Mouse (Mus musculus) MEL (cell line): Measurements from ENCODE around the gene Tlx2. TPM values are rescaled to one million over a fixed set of nuclear protein-coding genes. Genes with fewer than 3 reads are reported as not detected.

ENCODE experiments used
- DNase-seq: peaks from one replicate; pipeline ENCODE4 v3.0.0; 2011; ENCODE audit warnings: low read depth, low spot score
- H3K27ac ChIP-seq: 2 replicates; pipeline ENCODE4 v1.5.1; 2012; ENCODE audit warnings: low read depth, mild to moderate bottlenecking, control low read depth, low read length, moderate library complexity; ENCODE audit not compliant: control insufficient read depth
- H3K27me3 ChIP-seq, 2 experiments: fragments of 150-350 bp in 1 of 2; sonication (generic) in 1 of 2; 2 replicates each; pipeline ENCODE4 v1.6.1; 2012; ENCODE audit warnings: low read length in 2 of 2, mild to moderate bottlenecking in 2 of 2, improper control_type of control experiment in 1 of 2, moderate library complexity in 1 of 2; ENCODE audit not compliant: insufficient read depth in 2 of 2, control insufficient read depth in 1 of 2
- H3K36me3 ChIP-seq, 2 experiments: 2 replicates each; pipeline ENCODE4 v1.6.1; 2012 to 2014; ENCODE audit warnings: low read length in 2 of 2, improper control_type of control experiment in 1 of 2, inconsistent platforms in 1 of 2, mild to moderate bottlenecking in 1 of 2; ENCODE audit not compliant: insufficient read depth in 2 of 2, control insufficient read depth in 1 of 2
- H3K4me1 ChIP-seq, 2 experiments: fragments of 150-350 bp in 1 of 2; sonication (generic) in 1 of 2; 2 replicates each; pipeline ENCODE4 v1.6.1; 2012; ENCODE audit warnings: low read length in 2 of 2, improper control_type of control experiment in 1 of 2, mild to moderate bottlenecking in 1 of 2; ENCODE audit not compliant: insufficient read depth in 2 of 2, control insufficient read depth in 1 of 2
- H3K4me3 ChIP-seq, 2 experiments: fragments of 150-350 bp in 1 of 2; sonication (generic) in 1 of 2; 2 replicates each; pipeline ENCODE4 v1.5.1; 2012; ENCODE audit warnings: low read depth in 2 of 2, low read length in 2 of 2, mild to moderate bottlenecking in 2 of 2, moderate library complexity in 2 of 2, control low read depth in 1 of 2, improper control_type of control experiment in 1 of 2; ENCODE audit not compliant: control insufficient read depth in 1 of 2, insufficient read depth in 1 of 2
- H3K79me2 ChIP-seq: 2 replicates; pipeline ENCODE4 v1.6.1; 2012; ENCODE audit warnings: mild to moderate bottlenecking, low read length, moderate library complexity; ENCODE audit not compliant: control insufficient read depth, poor library complexity, insufficient read depth
- H3K9ac ChIP-seq: 2 replicates; pipeline ENCODE4 v1.6.1; 2012; ENCODE audit warnings: low read depth, mild to moderate bottlenecking, control low read depth, low read length, moderate library complexity; ENCODE audit not compliant: control insufficient read depth, poor library complexity, severe bottlenecking
- H3K9me3 ChIP-seq: fragments of 150-350 bp; sonication (generic); replicated peaks from 2 replicates; pipeline ENCODE4 v1.6.1; 2012; ENCODE audit warnings: mild to moderate bottlenecking, low read length, improper control_type of control experiment, moderate library complexity; ENCODE audit not compliant: insufficient read depth
- BHLHE40 ChIP-seq: IDR thresholded peaks from 2 replicates; pipeline ENCODE4 v1.6.1; 2012; ENCODE audit warnings: low read depth, mild to moderate bottlenecking, inconsistent platforms, low read length, improper control_type of control experiment, borderline replicate concordance
- ELF1 ChIP-seq: IDR thresholded peaks from 2 replicates; pipeline ENCODE4 v1.6.1; 2014; ENCODE audit warnings: low read depth, mild to moderate bottlenecking, inconsistent platforms, low read length, improper control_type of control experiment, moderate library complexity
- GABPA ChIP-seq: IDR thresholded peaks from 2 replicates; pipeline ENCODE4 v1.6.1; 2012; ENCODE audit warnings: low read depth, mild to moderate bottlenecking, inconsistent platforms, low read length, improper control_type of control experiment, moderate library complexity
- HCFC1 ChIP-seq: IDR thresholded peaks from 2 replicates; pipeline ENCODE4 v1.6.1; 2012; ENCODE audit warnings: low read depth, mild to moderate bottlenecking, inconsistent platforms, low read length, improper control_type of control experiment, moderate library complexity
- KAT2A ChIP-seq: conservative IDR thresholded peaks from 2 replicates; pipeline ENCODE4 v1.6.1; 2012; ENCODE audit warnings: low read depth, low read length, improper control_type of control experiment, inconsistent platforms
- MAFK ChIP-seq: IDR thresholded peaks from 2 replicates; pipeline ENCODE4 v1.6.1; 2011; ENCODE audit warnings: low read depth, mild to moderate bottlenecking, low read length, improper control_type of control experiment, borderline replicate concordance
- MAX ChIP-seq: IDR thresholded peaks from 2 replicates; pipeline ENCODE4 v1.6.1; 2011; ENCODE audit warnings: low read length, improper control_type of control experiment
- MEF2A ChIP-seq: IDR thresholded peaks from 2 replicates; pipeline ENCODE4 v1.6.1; 2014; ENCODE audit warnings: low read depth, mild to moderate bottlenecking, inconsistent platforms, low read length, improper control_type of control experiment; ENCODE audit not compliant: poor library complexity, insufficient replicate concordance, severe bottlenecking; ENCODE audit errors: extremely low read depth
- MXI1 ChIP-seq: IDR thresholded peaks from 2 replicates; pipeline ENCODE4 v1.6.1; 2011; ENCODE audit warnings: mild to moderate bottlenecking, low read depth, low read length, improper control_type of control experiment
- NELFE ChIP-seq: IDR thresholded peaks from 2 replicates; pipeline ENCODE4 v1.6.1; 2011; ENCODE audit warnings: low read depth, low read length, improper control_type of control experiment
- POLR2A ChIP-seq, 2 experiments: IDR thresholded peaks; 2 replicates each; pipeline ENCODE4 v1.6.1; 2011 to 2012; ENCODE audit warnings: low read length in 2 of 2, mild to moderate bottlenecking in 2 of 2, control low read depth in 1 of 2, improper control_type of control experiment in 1 of 2, low read depth in 1 of 2, moderate library complexity in 1 of 2; ENCODE audit not compliant: control insufficient read depth in 1 of 2, insufficient read depth in 1 of 2, poor library complexity in 1 of 2
- POLR2AphosphoS5 ChIP-seq: IDR thresholded peaks from 2 replicates; pipeline ENCODE4 v1.6.1; 2012; ENCODE audit warnings: low read depth, borderline replicate concordance, mild to moderate bottlenecking, inconsistent platforms, low read length, moderate library complexity, mixed read lengths
- RCOR1 ChIP-seq: IDR thresholded peaks from 2 replicates; pipeline ENCODE4 v1.6.1; 2012; ENCODE audit warnings: low read depth, mild to moderate bottlenecking, inconsistent platforms, low read length, improper control_type of control experiment
- SIN3A ChIP-seq: IDR thresholded peaks from 2 replicates; pipeline ENCODE4 v1.6.1; 2012; ENCODE audit warnings: low read length, improper control_type of control experiment, inconsistent platforms
- SMC3 ChIP-seq: IDR thresholded peaks from 2 replicates; pipeline ENCODE4 v1.6.1; 2011; ENCODE audit warnings: low read depth, low read length, improper control_type of control experiment
- TBP ChIP-seq: IDR thresholded peaks from 2 replicates; pipeline ENCODE4 v1.8.0; 2011; ENCODE audit warnings: low read depth, low read length, improper control_type of control experiment
- UBTF ChIP-seq: IDR thresholded peaks from 2 replicates; pipeline ENCODE4 v1.6.1; 2012; ENCODE audit warnings: low read depth, mild to moderate bottlenecking, inconsistent platforms, low read length, improper control_type of control experiment, moderate library complexity, borderline replicate concordance; ENCODE audit not compliant: insufficient read depth
- USF1 ChIP-seq: IDR thresholded peaks from 2 replicates; pipeline ENCODE4 v1.6.1; 2014; ENCODE audit warnings: low read depth, mild to moderate bottlenecking, inconsistent platforms, low read length, improper control_type of control experiment, moderate library complexity
- USF2 ChIP-seq, 2 experiments: IDR thresholded peaks; 2 replicates each; pipeline ENCODE4 v1.6.1; 2011 to 2012; ENCODE audit warnings: improper control_type of control experiment in 2 of 2, low read length in 2 of 2, borderline replicate concordance in 1 of 2, inconsistent platforms in 1 of 2, low read depth in 1 of 2, mild to moderate bottlenecking in 1 of 2; ENCODE audit not compliant: insufficient read depth in 1 of 2
- ZC3H11A ChIP-seq: IDR thresholded peaks from 2 replicates; pipeline ENCODE4 v1.6.1; 2012; ENCODE audit warnings: low read depth, mild to moderate bottlenecking, inconsistent platforms, low read length, improper control_type of control experiment
- ZKSCAN1 ChIP-seq: IDR thresholded peaks from 2 replicates; pipeline ENCODE4 v1.6.1; 2012; ENCODE audit warnings: low read depth, mild to moderate bottlenecking, inconsistent platforms, low read length, improper control_type of control experiment, moderate library complexity
- ZMIZ1 ChIP-seq: IDR thresholded peaks from 2 replicates; pipeline ENCODE4 v1.6.1; 2012; ENCODE audit warnings: low read depth, mild to moderate bottlenecking, inconsistent platforms, low read length, improper control_type of control experiment, moderate library complexity
- ZNF384 ChIP-seq: IDR thresholded peaks from 2 replicates; pipeline ENCODE4 v1.6.1; 2012; ENCODE audit warnings: low read depth, mild to moderate bottlenecking, inconsistent platforms, low read length, improper control_type of control experiment
- polyA plus RNA-seq, 2 experiments: library from polyadenylated mRNA; stranded (reverse) in 1 of 2; unstranded in 1 of 2; fragments of >175 nt in 1 of 2; fragments of >200 nt in 1 of 2; gene quantifications; 2 replicates each; pipeline versions ENCODE4 v1.2.1 to v1.2.4; 2012; ENCODE audit warnings: low replicate concordance in 2 of 2, low read depth in 1 of 2; ENCODE audit not compliant: insufficient read length in 2 of 2, insufficient read depth in 1 of 2, missing spikeins in 1 of 2
- total RNA-seq: library from RNA; depleted of rRNA; stranded (reverse); fragments of 300-350 nt; gene quantifications from 2 replicates; pipeline ENCODE4 v1.2.3, GENCODE M21; 2012

Tlx2 gene
- total and polyA plus RNA-seq, 3 experiments = not detected

DNA sequence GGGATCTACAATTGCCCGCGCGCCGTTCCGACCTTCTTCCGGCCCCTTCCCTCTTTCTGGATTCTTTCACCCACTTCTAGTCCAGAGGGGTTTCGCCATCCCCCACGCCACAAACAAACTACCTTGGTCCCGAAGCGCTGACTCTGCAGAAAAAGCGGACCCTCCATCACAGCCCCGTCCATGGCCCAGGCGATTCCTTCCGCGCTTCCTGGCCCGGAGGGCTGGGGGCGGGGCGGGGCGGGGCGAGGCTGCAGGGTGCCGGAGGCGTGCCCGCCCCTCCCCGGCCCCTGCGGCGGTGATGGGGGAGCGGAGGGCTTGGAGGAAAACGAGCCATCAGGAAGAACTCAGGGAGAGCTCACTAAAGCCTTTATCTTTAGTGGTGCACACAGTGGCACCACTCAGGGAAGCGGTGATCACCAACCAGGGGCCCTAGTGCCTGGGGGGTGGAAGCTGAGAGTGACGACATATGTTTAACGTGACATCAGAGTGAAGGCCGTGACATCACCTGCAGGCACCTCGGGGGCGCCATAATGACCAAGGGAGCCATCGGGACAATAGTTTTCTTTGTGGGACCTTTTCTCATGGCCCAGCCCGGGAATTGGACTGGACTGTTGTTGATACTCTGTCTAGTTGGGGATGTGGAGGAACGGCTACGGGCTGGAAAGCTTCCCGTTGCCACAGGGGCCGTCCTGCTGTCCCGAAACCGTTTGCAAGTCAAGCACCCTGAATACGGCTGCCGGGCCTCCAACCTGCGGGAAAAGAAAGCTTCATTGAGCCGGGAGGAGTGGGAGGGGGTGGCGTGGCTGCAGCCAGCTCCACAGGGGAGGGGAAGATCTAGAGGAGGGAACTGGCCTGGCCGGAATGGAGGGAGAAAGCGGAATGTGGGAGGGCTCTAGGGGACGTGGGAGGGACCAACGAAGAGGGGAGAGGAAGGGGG lies 36.6 kb downstream of the Tlx2 start, which contains the start of the genes Dok1 and Loxl3 (continued):
- TF ChIP-seq ZC3H11A = no peak
- no peak for TF ChIP-seq ZKSCAN1
- TF ChIP-seq ELF1 = peak; percentile 77
- TF ChIP-seq GABPA = peak; percentile 86; the same call in 1 of the 2 replicates
- peak; percentile 68 for TF ChIP-seq NELFE
- TF ChIP-seq, all 39 proteins: peak for 15

GRCm38 (mm10) chr6:83032769-83033191 lies 37.3 kb downstream of the Tlx2 start:
- DNase-seq = peak; percentile 62
- H3K4me1 ChIP-seq = peaks cover 0 to 5% of the 10 kb centered on the region in 2 experiments; a peak in 2 of 4 replicates
- H3K9me3 ChIP-seq = no peaks in the 10 kb centered on the region
- H3K9ac ChIP-seq = peak overlapping the region; percentile 96
- no peaks in the 10 kb centered on the region; a peak in 1 of 4 replicates for H3K27me3 ChIP-seq
- H3K36me3 ChIP-seq = peaks cover 0 to 4% of the 10 kb centered on the region in 2 experiments; a peak in 2 of 4 replicates
- H3K27ac ChIP-seq = peak overlapping the region; percentile 56
- H3K4me3 ChIP-seq = peak overlapping the region; percentile 94 to 98
- 0 out of 2 replicates have a peak, but pooled peaks have one; percentile 16 for TF ChIP-seq MAX
- no peak for TF ChIP-seq USF1
- TF ChIP-seq MXI1 = peak; percentile 74
- 0 out of 2 replicates have a peak, but pooled peaks have one; percentile 28 for TF ChIP-seq UBTF
- H3K79me2 ChIP-seq = peaks cover 9% of the 10 kb centered on the region

GRCm38 (mm10) chr6:83031921-83032590 lies 38.0 kb downstream of the Tlx2 start:
- Histone ChIP-seq H3K79me2 (peaks cover 9% of the 10 kb centered on the region), H3K36me3 (peaks cover 0 to 4% of the 10 kb centered on the region in 2 experiments; a peak in 2 of 4 replicates), H3K27ac (no peak overlapping the region), H3K9me3 (no peaks in the 10 kb centered on the region), H3K27me3 (no peaks in the 10 kb centered on the region; a peak in 1 of 4 replicates), H3K9ac (peak overlapping the region; percentile 96), H3K4me1 (peaks cover 0 to 5% of the 10 kb centered on the region in 2 experiments; a peak in 2 of 4 replicates), H3K4me3 (peak overlapping the region; percentile 94 to 98)
- TF ChIP-seq MAFK (no peak), MEF2A (no peak), ZNF384 (no peak), POLR2A (IDR thresholded peaks at IDR 0.05; ENCODE audit: control insufficient read depth in 1 of 2, insufficient read depth in 1 of 2, low read depth in 1 of 2, low read length in 2 of 2, poor library complexity in 1 of 2) (no peak), BHLHE40 (no peak), USF2 (IDR thresholded peaks at IDR 0.05; ENCODE audit: borderline replicate concordance in 1 of 2, insufficient read depth in 1 of 2, low read depth in 1 of 2, low read length in 2 of 2) (no peak), ZMIZ1 (no peak), HCFC1 (no peak), POLR2AphosphoS5 (no peak), SMC3 (no peak), RCOR1 (no peak), TBP (no peak), KAT2A (no peak), ZC3H11A (no peak), SIN3A (no peak)
- no peak for DNase-seq
